In genomic region chr9:84408260-84409203, GRCm38 (mm10) we compare ENCODE assay signal across 9 mouse cellular contexts.
A peak's percentile ranks its signal among the peaks of the same experiment; 100 is the strongest.
DNase-seq lines count a peak whose midpoint lies in the region; ATAC-seq and TF ChIP-seq lines count a peak whose summit lies in the region.
"Had no signal": no experiment of that assay in that cellular context is flagged by ENCODE, and none has a peak within 500 bp of the region (broad histone marks: within the 10 kb centered on the region; RNA-seq: fewer than 3 reads in every experiment).

No protein-coding gene starts in this region.

- H3K27ac ChIP-seq in forebrain, embryonic 11.5 days (ENCODE audit: low read depth, low read length), result no peak overlapping the region
- no peak overlapping the region for H3K27ac ChIP-seq in forebrain, embryonic 10.5 days
- no peak overlapping the region for H3K27ac ChIP-seq in hindbrain, postnatal 0 days
- H3K27ac ChIP-seq: limb, embryonic 12.5 days had no signal

- intact Hi-C loops in left cerebral cortex, postnatal 36 days (cut with DNase I), result no loop called here

- H3K4me1 ChIP-seq in forebrain, embryonic 11.5 days (replicated peaks; ENCODE audit: control insufficient read depth, insufficient read depth, low read length), result no peaks in the 10 kb centered on the region
- H3K4me1 ChIP-seq in forebrain, embryonic 10.5 days, result no peaks in the 10 kb centered on the region
- H3K4me1 ChIP-seq in hindbrain, postnatal 0 days (ENCODE audit: insufficient read depth, low read length), result no peaks in the 10 kb centered on the region
- H3K4me1 ChIP-seq: limb, embryonic 12.5 days had no signal

- TF ChIP-seq CTCF in hindbrain, postnatal 0 days (IDR thresholded peaks at IDR 0.05; ENCODE audit: low read depth), result no peak

- H3K9me3 ChIP-seq in forebrain, embryonic 11.5 days (ENCODE audit: control insufficient read depth, low read length), result no peaks in the 10 kb centered on the region
- H3K9me3 ChIP-seq in forebrain, embryonic 10.5 days, result no peaks in the 10 kb centered on the region
- H3K9me3 ChIP-seq in hindbrain, postnatal 0 days (ENCODE audit: low read length), result no peaks in the 10 kb centered on the region
- H3K9me3 ChIP-seq: limb, embryonic 12.5 days had no signal

- H3K9ac ChIP-seq in forebrain, embryonic 11.5 days (ENCODE audit: low read length), result no peak overlapping the region
- no peak overlapping the region for H3K9ac ChIP-seq in hindbrain, postnatal 0 days (replicated peaks; ENCODE audit: low read length)
- H3K9ac ChIP-seq: limb, embryonic 12.5 days had no signal

- DNase-seq in forebrain, embryonic 11.5 days (ENCODE audit: low spot score), result no peak
- no peak for DNase-seq in forebrain, embryonic 10.5 days (ENCODE audit: extremely low spot score, low spot score)
- DNase-seq in brain, adult 2 months (ENCODE audit: low read depth, low spot score), result peak; percentile 84
- DNase-seq in embryo, embryonic 10.5 days (ENCODE audit: low spot score), result peak; percentile 35
- DNase-seq in hindbrain, postnatal 0 days (ENCODE audit: low spot score), result peak; percentile 55
- no peak for DNase-seq in left cerebral cortex, postnatal 36 days (ENCODE audit: low spot score in 2 of 2)
- DNase-seq in kidney, adult 11 months, result no peak
- no peak for DNase-seq in right cerebral cortex, postnatal 14 days

- no peaks in the 10 kb centered on the region for H3K27me3 ChIP-seq in forebrain, embryonic 11.5 days (ENCODE audit: control insufficient read depth, insufficient read depth, low read length)
- H3K27me3 ChIP-seq in forebrain, embryonic 10.5 days (ENCODE audit: poor library complexity, severe bottlenecking), result no peaks in the 10 kb centered on the region
- H3K27me3 ChIP-seq in hindbrain, postnatal 0 days (ENCODE audit: insufficient read depth, low read length), result no peaks in the 10 kb centered on the region
- H3K27me3 ChIP-seq: limb, embryonic 12.5 days had no signal

- H3K36me3 ChIP-seq in forebrain, embryonic 11.5 days (ENCODE audit: control insufficient read depth, insufficient read depth, low read length), result no peaks in the 10 kb centered on the region
- no peaks in the 10 kb centered on the region for H3K36me3 ChIP-seq in forebrain, embryonic 10.5 days (replicated peaks)
- no peaks in the 10 kb centered on the region for H3K36me3 ChIP-seq in hindbrain, postnatal 0 days (ENCODE audit: insufficient read depth, low read length)
- H3K36me3 ChIP-seq: limb, embryonic 12.5 days had no signal

- H3K4me3 ChIP-seq in forebrain, embryonic 11.5 days (ENCODE audit: low read depth, low read length), result no peak overlapping the region
- H3K4me3 ChIP-seq in forebrain, embryonic 10.5 days, result no peak overlapping the region
- H3K4me3 ChIP-seq in hindbrain, postnatal 0 days (ENCODE audit: low read length), result no peak overlapping the region
- H3K4me3 ChIP-seq: limb, embryonic 12.5 days had no signal

- ATAC-seq in forebrain, embryonic 11.5 days (replicated peaks; ENCODE audit: low FRiP score), result peak; percentile 61
- peak; percentile 75 for ATAC-seq in hindbrain, postnatal 0 days

- 68% methylated on average over 10 of the region's 10 CpGs for WGBS in forebrain, embryonic 11.5 days
- WGBS in forebrain, embryonic 10.5 days, result 82% methylated on average over 10 of the region's 10 CpGs
- WGBS in hindbrain, postnatal 0 days, result 42% methylated on average over 10 of the region's 10 CpGs

- no peak overlapping the region for H3K4me2 ChIP-seq in forebrain, embryonic 11.5 days (ENCODE audit: low read depth, low read length, severe bottlenecking)
- H3K4me2 ChIP-seq in hindbrain, postnatal 0 days (ENCODE audit: low read depth, low read length), result no peak overlapping the region
- H3K4me2 ChIP-seq: limb, embryonic 12.5 days had no signal

Comparison
In these comparisons a context has a peak if more than half of its experiments do, and no peak if none do; other contexts are left out.
1. DNase-seq: peak in brain, adult 2 months (single experiment), embryo, embryonic 10.5 days (single experiment) and hindbrain, postnatal 0 days (single experiment); none in forebrain, embryonic 11.5 days (single experiment), forebrain, embryonic 10.5 days (single experiment), left cerebral cortex, postnatal 36 days (0 of 2), kidney, adult 11 months (single experiment) and right cerebral cortex, postnatal 14 days (single experiment).